Mouse (Mus musculus) embryonic facial prominence, embryonic 13.5 days (tissue): ENCODE results near the gene Ubash3b. TPM values are rescaled to one million over a fixed set of nuclear protein-coding genes. Genes with fewer than 3 reads are reported as not detected.

Experiments used
- ATAC-seq: fragments of 200-750 bp; cut with Nextera tagmentation; 2 replicates; pipeline ENCODE4 v1.8.0; 2017; ENCODE audit warnings: low read depth; ENCODE audit not compliant: insufficient number of reproducible peaks, insufficient read depth, low FRiP score, low TSS enrichment
- H3K27ac ChIP-seq: fragments of 300-500 bp; sonication (generic); 2 replicates; pipeline ENCODE4 v1.5.1; 2015; ENCODE audit warnings: moderate library complexity, mild to moderate bottlenecking, inconsistent platforms
- H3K27me3 ChIP-seq: fragments of 300-500 bp; sonication (generic); 2 replicates; pipeline ENCODE4 v1.6.1; 2015; ENCODE audit warnings: mild to moderate bottlenecking, inconsistent platforms
- H3K36me3 ChIP-seq: fragments of 300-500 bp; sonication (generic); 2 replicates; pipeline ENCODE4 v1.6.1; 2015; ENCODE audit warnings: mild to moderate bottlenecking, inconsistent platforms
- H3K4me1 ChIP-seq: fragments of 300-500 bp; sonication (generic); 2 replicates; pipeline ENCODE4 v1.6.1; 2015; ENCODE audit warnings: inconsistent platforms
- H3K4me2 ChIP-seq: fragments of 300-500 bp; sonication (generic); 2 replicates; pipeline ENCODE4 v1.6.1; 2015; ENCODE audit warnings: moderate library complexity, mild to moderate bottlenecking, inconsistent platforms
- H3K4me3 ChIP-seq: fragments of 300-500 bp; sonication (generic); 2 replicates; pipeline ENCODE4 v1.5.1; 2015; ENCODE audit warnings: mild to moderate bottlenecking, inconsistent platforms
- H3K9ac ChIP-seq: fragments of 300-500 bp; sonication (generic); 2 replicates; pipeline ENCODE4 v1.6.1; 2015; ENCODE audit warnings: mild to moderate bottlenecking, inconsistent platforms
- H3K9me3 ChIP-seq: fragments of 300-500 bp; sonication (generic); 2 replicates; pipeline ENCODE4 v1.6.1; 2016; ENCODE audit warnings: inconsistent platforms
- WGBS: fragments of 180-500 bp; shearing (Covaris S2); methylation state at CpG from one replicate; pipeline ENCODE4 v1.1.7; 2015; ENCODE audit warnings: mixed read lengths; 5-methylcytosine and 5-hydroxymethylcytosine counted together
- polyA plus RNA-seq: library from polyadenylated mRNA; unstranded; fragments of >200 nt; fragmentation: Nextera tagmentation; extraction: Ambion mirVana; gene quantifications from 2 replicates; pipeline ENCODE4 v1.2.1, GENCODE M21; 2015

Ubash3b gene
- polyA plus RNA-seq, 1 experiment from 2014 or later = 7.8 TPM

- Histone ChIP-seq H3K4me1 (peaks cover 56% of the 10 kb centered on the region), H3K27ac (no peak overlapping the region), H3K36me3 (no peaks in the 10 kb centered on the region), H3K4me3 (no peak overlapping the region), H3K27me3 (no peaks in the 10 kb centered on the region), H3K9ac (no peak overlapping the region), H3K9me3 (no peaks in the 10 kb centered on the region), H3K4me2 (no peak overlapping the region)
- 68% methylated on average over 5 of the region's 5 CpGs for WGBS
- ATAC-seq = no peak
These were observed 80.6 kb downstream of the Ubash3b start for GRCm38 (mm10) chr9:41080877-41081276.

- ATAC-seq = no peak
- Histone ChIP-seq H3K36me3 (no peaks in the 10 kb centered on the region), H3K9ac (no peak overlapping the region), H3K9me3 (no peaks in the 10 kb centered on the region), H3K4me2 (no peak overlapping the region), H3K27me3 (no peaks in the 10 kb centered on the region), H3K4me1 (peaks cover 51% of the 10 kb centered on the region), H3K27ac (no peak overlapping the region), H3K4me3 (no peak overlapping the region)
- 64% methylated on average over 14 of the region's 14 CpGs for WGBS
These were observed 81.9 kb downstream of the Ubash3b start for GRCm38 (mm10) chr9:41079428-41080155.

GRCm38 (mm10) chr9:41078198-41078597 lies 83.3 kb downstream of the Ubash3b start:
- Histone ChIP-seq H3K9me3 (no peaks in the 10 kb centered on the region), H3K9ac (no peak overlapping the region), H3K36me3 (no peaks in the 10 kb centered on the region), H3K4me1 (peaks cover 42% of the 10 kb centered on the region), H3K4me3 (no peak overlapping the region), H3K27me3 (no peaks in the 10 kb centered on the region), H3K27ac (no peak overlapping the region), H3K4me2 (no peak overlapping the region)
- 47% methylated on average over 4 of the region's 4 CpGs for WGBS
- ATAC-seq = 0 out of 2 replicates have a peak, but pooled peaks have one; percentile 65

- no peaks in the 10 kb centered on the region for H3K9me3 ChIP-seq
- no peak for ATAC-seq
- WGBS = 22% methylated on average over 4 of the region's 4 CpGs
- no peak overlapping the region for H3K9ac ChIP-seq
- H3K36me3 ChIP-seq = no peaks in the 10 kb centered on the region
- H3K4me2 ChIP-seq = no peak overlapping the region
- H3K27ac ChIP-seq = no peak overlapping the region
- peaks cover 50% of the 10 kb centered on the region for H3K4me1 ChIP-seq
- H3K27me3 ChIP-seq = no peaks in the 10 kb centered on the region
- no peak overlapping the region for H3K4me3 ChIP-seq
These were observed 85.3 kb downstream of the Ubash3b start for GRCm38 (mm10) chr9:41076150-41076549.

GRCm38 (mm10) chr9:41075528-41075927 lies 86.0 kb downstream of the Ubash3b start:
- Histone ChIP-seq H3K9me3 (no peaks in the 10 kb centered on the region), H3K9ac (no peak overlapping the region), H3K27ac (no peak overlapping the region), H3K4me3 (no peak overlapping the region), H3K36me3 (no peaks in the 10 kb centered on the region), H3K4me2 (no peak overlapping the region), H3K27me3 (no peaks in the 10 kb centered on the region), H3K4me1 (peaks cover 47% of the 10 kb centered on the region)
- ATAC-seq = no peak
- 90% methylated on average over 5 of the region's 5 CpGs for WGBS

- no peak overlapping the region for H3K9ac ChIP-seq
- H3K9me3 ChIP-seq = no peaks in the 10 kb centered on the region
- peak; percentile 43; the same call in 1 of the 2 replicates for ATAC-seq
- H3K4me2 ChIP-seq = no peak overlapping the region
- no peaks in the 10 kb centered on the region for H3K27me3 ChIP-seq
- no peaks in the 10 kb centered on the region for H3K36me3 ChIP-seq
- whole genome bisulfite sequencing = 81% methylated on average over 19 of the region's 19 CpGs
- no peak overlapping the region for H3K27ac ChIP-seq
- H3K4me3 ChIP-seq = no peak overlapping the region
- H3K4me1 ChIP-seq = peaks cover 39% of the 10 kb centered on the region
These were observed 88.1 kb downstream of the Ubash3b start for GRCm38 (mm10) chr9:41073196-41074009.

GRCm38 (mm10) chr9:41072786-41073185 lies 88.7 kb downstream of the Ubash3b start:
- WGBS = 75% methylated on average over 6 of the region's 6 CpGs
- no peak for ATAC-seq
- no peak overlapping the region for H3K4me3 ChIP-seq
- H3K4me2 ChIP-seq = no peak overlapping the region
- no peaks in the 10 kb centered on the region for H3K36me3 ChIP-seq
- no peaks in the 10 kb centered on the region for H3K27me3 ChIP-seq
- H3K9ac ChIP-seq = no peak overlapping the region
- no peaks in the 10 kb centered on the region for H3K9me3 ChIP-seq
- H3K27ac ChIP-seq = no peak overlapping the region
- H3K4me1 ChIP-seq = peaks cover 39% of the 10 kb centered on the region

- 65% methylated on average over 3 of the region's 3 CpGs for WGBS
- H3K4me2 ChIP-seq = no peak overlapping the region
These were observed 89.5 kb downstream of the Ubash3b start for GRCm38 (mm10) chr9:41071906-41072511.

GRCm38 (mm10) chr9:41070761-41071181 lies 90.7 kb downstream of the Ubash3b start:
- Histone ChIP-seq H3K9me3 (no peaks in the 10 kb centered on the region), H3K4me3 (no peak overlapping the region), H3K9ac (no peak overlapping the region), H3K4me1 (peaks cover 23% of the 10 kb centered on the region), H3K27ac (no peak overlapping the region), H3K27me3 (no peaks in the 10 kb centered on the region), H3K36me3 (no peaks in the 10 kb centered on the region), H3K4me2 (no peak overlapping the region)
- ATAC-seq = no peak
- WGBS = 74% methylated on average over 5 of the region's 5 CpGs

More at GRCm38 (mm10) chr9:41071906-41072511, 89.5 kb downstream of the Ubash3b start:
- H3K4me3 ChIP-seq = no peak overlapping the region
- no peaks in the 10 kb centered on the region for H3K27me3 ChIP-seq
- H3K4me1 ChIP-seq = peaks cover 34% of the 10 kb centered on the region
- H3K36me3 ChIP-seq = no peaks in the 10 kb centered on the region
- H3K9ac ChIP-seq = no peak overlapping the region
- no peaks in the 10 kb centered on the region for H3K9me3 ChIP-seq
- no peak for ATAC-seq
- H3K27ac ChIP-seq = no peak overlapping the region

GRCm38 (mm10) chr9:41069509-41069908 lies 92.0 kb downstream of the Ubash3b start:
- Histone ChIP-seq H3K27me3 (no peaks in the 10 kb centered on the region), H3K4me1 (peaks cover 23% of the 10 kb centered on the region), H3K27ac (no peak overlapping the region), H3K9ac (no peak overlapping the region), H3K4me3 (no peak overlapping the region), H3K36me3 (no peaks in the 10 kb centered on the region), H3K9me3 (no peaks in the 10 kb centered on the region), H3K4me2 (no peak overlapping the region)
- WGBS = 89% methylated on average over 5 of the region's 5 CpGs
- ATAC-seq = no peak

GRCm38 (mm10) chr9:41061446-41061845 lies 100.1 kb downstream of the Ubash3b start:
- Histone ChIP-seq H3K9me3 (no peaks in the 10 kb centered on the region), H3K27ac (no peak overlapping the region), H3K9ac (no peak overlapping the region), H3K4me3 (no peak overlapping the region), H3K27me3 (no peaks in the 10 kb centered on the region), H3K36me3 (no peaks in the 10 kb centered on the region), H3K4me1 (peaks cover 9% of the 10 kb centered on the region; the same call in 1 of the 2 replicates), H3K4me2 (no peak overlapping the region)
- WGBS = 36% methylated on average over 5 of the region's 5 CpGs
- no peak for ATAC-seq
